Mouse (Mus musculus): ENCODE data around the gene 1810043G02Rik. TPM values are rescaled to one million over a fixed set of nuclear protein-coding genes. Genes with fewer than 3 reads are reported as not detected.
"Not testable (repeated sequence)": the region's sequence is repeated elsewhere in the genome, so short reads cannot be mapped to it uniquely, and the experiment has no call there.

The 1810043G02Rik gene
- total and polyA plus RNA-seq, 2 experiments from 2014 or later = 14.8 to 18.1 TPM

DNA sequence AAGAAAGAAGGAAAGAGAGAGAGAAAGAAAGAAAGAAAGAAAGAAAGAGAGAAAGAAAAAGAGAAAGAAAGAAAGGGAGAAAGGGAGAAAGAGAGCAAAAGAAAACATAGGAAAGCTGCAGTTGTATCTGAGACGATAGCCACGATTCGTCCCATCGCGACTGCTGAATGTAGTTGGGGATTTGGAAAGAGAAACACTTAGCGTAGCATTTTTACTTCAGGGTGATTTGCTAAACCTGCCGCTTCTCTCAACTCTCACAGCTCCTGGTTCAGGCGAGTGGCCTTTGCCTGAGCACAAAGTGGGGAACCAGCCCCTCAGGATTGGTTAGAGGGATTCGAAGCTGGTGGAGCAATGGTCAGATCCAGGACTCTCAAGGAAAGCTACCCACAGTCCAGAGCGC, 32.0 kb downstream of the 1810043G02Rik start:
- DNase-seq (ENCODE audit: low spot score) (no peak), ATAC-seq (ENCODE audit: insufficient read depth, low read depth) (no peak)
- H3K4me1 ChIP-seq (ENCODE audit: control insufficient read depth, insufficient read depth) = peaks cover 26% of the 10 kb centered on the region
- TF ChIP-seq CTCF (IDR thresholded peaks at IDR 0.05; ENCODE audit: low read depth) (no peak), EP300 (IDR thresholded peaks at IDR 0.05; ENCODE audit: low read depth) (no peak)
- peak overlapping the region; percentile 89 for H3K4me2 ChIP-seq (ENCODE audit: low read depth, low read length)
- no peak overlapping the region for H3K9ac ChIP-seq (replicated peaks; ENCODE audit: low read depth, low read length)
- H3K9me3 ChIP-seq (replicated peaks; ENCODE audit: control insufficient read depth, low read length) = 0 out of 2 replicates have a peak, but pooled peaks cover 6% of the 10 kb centered on the region
- 10% methylated on average over 10 of the region's 10 CpGs for WGBS
- 0 out of 2 replicates have a peak, but pooled peaks cover 4% of the 10 kb centered on the region for H3K36me3 ChIP-seq (replicated peaks; ENCODE audit: control insufficient read depth, insufficient read depth, low read length)
- H3K27ac ChIP-seq (ENCODE audit: low read depth) = peak overlapping the region; percentile 5; the same call in 1 of the 2 replicates
- H3K4me3 ChIP-seq (ENCODE audit: low read depth, low read length) = peak overlapping the region; percentile 68
- no peaks in the 10 kb centered on the region for H3K27me3 ChIP-seq (ENCODE audit: control insufficient read depth, insufficient read depth, low read length)

DNA sequence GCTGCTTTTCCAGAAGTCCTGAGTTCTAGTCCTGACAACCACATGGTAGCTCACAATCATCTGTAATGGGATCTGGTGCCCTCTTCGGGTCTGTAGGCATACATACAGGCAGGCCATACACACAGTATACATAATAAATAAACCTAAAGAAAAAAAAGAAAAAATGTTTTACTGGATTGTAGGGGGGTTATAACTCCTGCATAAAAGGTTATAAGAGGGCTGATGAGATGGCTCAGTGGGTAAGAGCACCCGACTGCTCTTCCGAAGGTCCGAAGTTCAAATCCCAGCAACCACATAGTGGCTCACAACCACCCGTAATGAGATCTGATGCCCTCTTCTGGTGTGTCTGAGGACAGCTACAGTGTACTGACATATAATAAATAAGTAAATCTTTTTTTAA, 32.8 kb downstream of the 1810043G02Rik start:
- H3K27ac ChIP-seq (ENCODE audit: low read depth); H3K4me3 ChIP-seq (ENCODE audit: low read depth, low read length); H3K36me3 ChIP-seq (replicated peaks; ENCODE audit: control insufficient read depth, insufficient read depth, low read length); H3K4me2 ChIP-seq (ENCODE audit: low read depth, low read length); H3K27me3 ChIP-seq (ENCODE audit: control insufficient read depth, insufficient read depth, low read length); H3K9ac ChIP-seq (replicated peaks; ENCODE audit: low read depth, low read length); DNase-seq (ENCODE audit: low spot score); H3K9me3 ChIP-seq (replicated peaks; ENCODE audit: control insufficient read depth, low read length); ATAC-seq (ENCODE audit: insufficient read depth, low read depth): not testable (repeated sequence)
- WGBS = 91% methylated on average over 5 of the region's 5 CpGs
- peaks cover 26% of the 10 kb centered on the region for H3K4me1 ChIP-seq (ENCODE audit: control insufficient read depth, insufficient read depth)

DNA sequence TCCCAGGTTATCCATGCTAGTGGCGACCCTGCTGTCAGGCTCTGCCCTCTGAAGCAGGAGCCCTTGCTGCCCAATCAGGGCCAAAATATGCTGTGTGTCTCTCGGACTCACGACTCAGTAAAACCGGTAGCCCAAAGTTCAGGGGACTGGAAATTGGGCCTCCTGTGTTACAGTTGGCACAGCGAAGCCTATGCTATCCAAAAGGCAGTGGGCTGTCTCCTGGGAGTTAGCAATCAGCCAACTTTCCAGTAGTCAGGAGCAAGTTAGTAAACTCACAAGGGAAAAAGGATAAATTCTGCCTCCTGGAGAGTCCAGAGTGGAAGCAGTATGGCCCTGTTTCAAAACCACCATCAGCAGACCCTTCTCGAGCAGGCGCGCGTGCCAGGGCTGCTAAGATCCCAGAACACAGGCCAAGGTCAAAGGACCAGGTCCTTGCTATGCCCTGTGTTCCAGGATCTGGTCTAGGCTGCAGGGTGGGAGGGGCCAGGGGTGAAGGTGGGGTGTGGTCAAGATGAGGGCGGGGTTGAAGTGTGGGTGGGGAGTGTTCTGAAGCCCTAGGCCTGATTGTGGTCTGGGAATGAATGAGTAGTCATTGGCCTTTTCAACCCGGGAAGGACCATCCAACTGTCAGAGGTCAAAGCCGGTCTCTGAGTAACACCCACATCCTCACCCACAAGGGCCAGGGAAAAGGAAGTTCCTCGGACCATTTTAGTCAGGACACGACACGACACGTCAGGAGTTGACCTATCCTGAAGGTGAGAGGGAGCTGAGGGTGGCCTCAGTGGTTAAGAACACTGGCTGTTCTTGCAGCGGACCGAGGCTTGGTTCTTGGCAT, 34.6 kb downstream of the 1810043G02Rik start:
- ATAC-seq (ENCODE audit: insufficient read depth, low read depth) = no peak
- H3K27me3 ChIP-seq (ENCODE audit: control insufficient read depth, insufficient read depth, low read length) = no peaks in the 10 kb centered on the region
- H3K9me3 ChIP-seq (replicated peaks; ENCODE audit: control insufficient read depth, low read length) = 0 out of 2 replicates have a peak, but pooled peaks cover 6% of the 10 kb centered on the region
- 86% methylated on average over 18 of the region's 18 CpGs for WGBS
- no peaks in the 10 kb centered on the region for H3K36me3 ChIP-seq (replicated peaks; ENCODE audit: control insufficient read depth, insufficient read depth, low read length)
- no peak for DNase-seq (ENCODE audit: low spot score)
- H3K27ac ChIP-seq (ENCODE audit: low read depth) = no peak overlapping the region
- peaks cover 11% of the 10 kb centered on the region for H3K4me1 ChIP-seq (ENCODE audit: control insufficient read depth, insufficient read depth)
- no peak for TF ChIP-seq EP300 (IDR thresholded peaks at IDR 0.05; ENCODE audit: low read depth)
- TF ChIP-seq CTCF (IDR thresholded peaks at IDR 0.05; ENCODE audit: low read depth) = no peak
- H3K4me2 ChIP-seq (ENCODE audit: low read depth, low read length) = no peak overlapping the region
- H3K9ac ChIP-seq (replicated peaks; ENCODE audit: low read depth, low read length) = no peak overlapping the region
- H3K4me3 ChIP-seq (ENCODE audit: low read depth, low read length) = no peak overlapping the region

GRCm38 (mm10) chr10:78015489-78015888, 37.2 kb downstream of the 1810043G02Rik start:
- Histone ChIP-seq H3K36me3 (replicated peaks; ENCODE audit: control insufficient read depth, insufficient read depth, low read length) (no peaks in the 10 kb centered on the region), H3K4me3 (ENCODE audit: low read depth, low read length) (no peak overlapping the region), H3K27ac (ENCODE audit: low read depth) (peak overlapping the region; percentile 87), H3K9ac (replicated peaks; ENCODE audit: low read depth, low read length) (0 out of 2 replicates have a peak overlapping the region, but pooled peaks have one; percentile 14), H3K9me3 (replicated peaks; ENCODE audit: control insufficient read depth, low read length) (0 out of 2 replicates have a peak, but pooled peaks cover 6% of the 10 kb centered on the region), H3K27me3 (ENCODE audit: control insufficient read depth, insufficient read depth, low read length) (no peaks in the 10 kb centered on the region), H3K4me2 (ENCODE audit: low read depth, low read length) (no peak overlapping the region), H3K4me1 (ENCODE audit: control insufficient read depth, insufficient read depth) (no peaks in the 10 kb centered on the region; the same call in 1 of the 2 replicates)
- no peak for TF ChIP-seq CTCF (IDR thresholded peaks at IDR 0.05; ENCODE audit: low read depth)
- TF ChIP-seq EP300 (IDR thresholded peaks at IDR 0.05; ENCODE audit: low read depth) = no peak
- WGBS = 41% methylated on average over 1 of the region's 1 CpGs
- peak; percentile 50; the same call in 1 of the 2 replicates for ATAC-seq (ENCODE audit: insufficient read depth, low read depth)
- peak; percentile 50 for DNase-seq (ENCODE audit: low spot score)

GRCm38 (mm10) chr10:78016366-78016765, 38.0 kb downstream of the 1810043G02Rik start:
- Histone ChIP-seq H3K36me3 (replicated peaks; ENCODE audit: control insufficient read depth, insufficient read depth, low read length) (no peaks in the 10 kb centered on the region), H3K27me3 (ENCODE audit: control insufficient read depth, insufficient read depth, low read length) (no peaks in the 10 kb centered on the region), H3K4me2 (ENCODE audit: low read depth, low read length) (no peak overlapping the region), H3K27ac (ENCODE audit: low read depth) (peak overlapping the region; percentile 28; the same call in 1 of the 2 replicates), H3K4me1 (ENCODE audit: control insufficient read depth, insufficient read depth) (no peaks in the 10 kb centered on the region), H3K9me3 (replicated peaks; ENCODE audit: control insufficient read depth, low read length) (0 out of 2 replicates have a peak, but pooled peaks cover 6% of the 10 kb centered on the region), H3K4me3 (ENCODE audit: low read depth, low read length) (no peak overlapping the region), H3K9ac (replicated peaks; ENCODE audit: low read depth, low read length) (no peak overlapping the region)
- ATAC-seq (ENCODE audit: insufficient read depth, low read depth) (no peak), DNase-seq (ENCODE audit: low spot score) (no peak)
- WGBS = 50% methylated on average over 5 of the region's 5 CpGs
- no peak for TF ChIP-seq CTCF (IDR thresholded peaks at IDR 0.05; ENCODE audit: low read depth)
- TF ChIP-seq EP300 (IDR thresholded peaks at IDR 0.05; ENCODE audit: low read depth) = no peak
